Mouse (Mus musculus) kidney, postnatal 10 days (tissue): Measurements from ENCODE around the gene Nup85.

Source experiments
- DNase-seq: peaks from one replicate; pipeline ENCODE4 v3.0.0; 2021; ENCODE audit warnings: mixed read lengths

Nup85 gene

DNA sequence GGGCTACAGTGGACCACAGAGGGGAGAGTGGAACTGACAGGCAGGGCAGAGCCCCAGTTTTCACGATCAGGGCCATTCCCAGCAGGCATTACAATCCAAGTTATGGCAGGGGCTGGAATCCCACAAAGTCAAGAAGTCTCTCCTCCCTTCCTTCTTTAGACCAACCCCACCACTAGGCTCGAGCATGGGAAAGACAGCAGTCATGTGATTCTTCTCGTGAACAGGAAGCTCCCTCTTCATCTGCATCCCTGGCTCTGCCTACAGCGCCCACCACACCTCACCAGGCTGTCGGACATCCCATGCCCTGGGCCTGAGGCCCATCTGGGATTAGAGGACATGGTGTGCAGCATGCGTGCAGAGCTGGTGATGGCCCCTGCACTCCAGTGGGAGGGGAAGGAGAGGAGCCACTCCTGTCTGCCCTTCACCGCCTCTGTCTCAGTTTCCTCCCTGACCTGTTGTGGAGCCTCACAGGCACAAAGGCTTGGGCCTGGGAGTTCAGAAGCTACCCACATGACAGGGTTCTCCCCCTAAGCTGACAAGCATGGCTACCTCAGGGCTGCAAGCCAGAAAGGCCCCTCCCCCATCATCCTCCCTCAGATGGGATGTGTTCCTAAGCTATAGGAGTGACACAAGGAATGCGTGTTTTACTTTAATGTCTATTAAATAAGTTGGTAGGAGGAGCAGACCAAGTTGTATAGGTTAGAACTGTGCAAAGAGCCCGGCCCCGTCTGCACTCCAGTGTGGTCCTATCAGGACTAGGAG lies 50.3 kb downstream of the Nup85 start:
- DNase-seq: peak; percentile 56

GRCm38 (mm10) chr11:115615108-115615825 lies 51.0 kb downstream of the Nup85 start:
- DNase-seq: no peak

- no peak for DNase-seq
Observed at GRCm38 (mm10) chr11:115615875-115616274, 51.6 kb downstream of the Nup85 start.

GRCm38 (mm10) chr11:115616371-115616770 lies 52.1 kb downstream of the Nup85 start:
- no peak for DNase-seq

- peak; percentile 42 for DNase-seq
Observed at GRCm38 (mm10) chr11:115616893-115617292, 52.7 kb downstream of the Nup85 start.

DNA sequence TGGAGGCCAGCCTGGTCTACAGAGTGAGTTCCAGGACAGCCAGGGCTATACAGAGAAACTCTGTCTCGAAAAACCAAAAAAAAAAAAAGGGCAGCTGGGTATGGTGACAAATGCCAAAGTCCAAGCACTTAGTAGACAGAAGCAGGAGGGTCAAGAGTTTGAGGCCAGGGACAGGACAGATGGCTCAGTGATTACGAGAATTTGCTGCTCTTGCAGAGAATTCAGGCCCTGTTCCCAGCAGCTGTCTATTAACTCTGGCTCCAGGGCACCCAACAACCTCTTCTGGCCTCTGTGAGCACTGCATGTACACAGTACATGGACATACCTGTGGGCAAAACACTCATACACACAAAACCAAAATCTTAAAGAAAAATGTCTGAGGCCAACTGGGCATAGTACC lies 53.8 kb downstream of the Nup85 start:
- no peak for DNase-seq

DNA sequence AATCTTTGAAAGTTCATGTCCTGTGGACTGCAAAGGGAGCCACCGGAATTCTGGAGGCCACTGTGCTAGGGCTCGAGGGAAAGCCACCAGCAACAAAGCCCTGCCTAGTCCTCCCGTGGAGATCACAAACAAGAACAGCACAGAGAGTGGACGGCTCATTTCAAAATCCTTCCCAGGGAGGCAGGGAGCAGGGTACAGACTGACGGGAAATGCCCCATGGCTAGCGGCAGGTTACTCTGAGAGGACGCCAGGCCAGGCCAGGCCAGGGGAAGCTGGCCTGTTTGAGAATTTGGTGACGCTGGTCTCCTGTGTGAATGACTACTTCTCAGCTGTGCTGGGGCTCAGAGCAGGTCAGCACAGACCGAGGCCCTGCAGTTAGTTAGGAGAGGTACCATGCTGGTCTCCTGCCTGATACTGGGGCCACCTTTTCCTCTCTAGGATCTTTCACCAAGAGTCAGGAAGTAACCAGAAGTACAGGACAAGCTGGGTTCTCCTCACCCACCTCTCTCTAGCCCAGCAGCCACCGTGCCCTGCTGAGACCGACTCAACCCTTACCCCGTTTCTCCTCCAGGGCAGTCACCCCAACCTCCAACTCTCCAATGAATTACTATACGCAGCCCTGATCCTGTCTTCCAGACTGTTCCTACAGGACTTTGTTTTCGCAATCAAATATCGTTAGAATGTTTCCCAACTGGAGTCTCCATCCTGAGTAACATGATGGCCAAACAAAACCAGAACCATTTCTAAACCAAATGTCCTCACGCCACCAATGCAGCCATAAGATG lies 54.7 kb downstream of the Nup85 start:
- DNase-seq: no peak

DNA sequence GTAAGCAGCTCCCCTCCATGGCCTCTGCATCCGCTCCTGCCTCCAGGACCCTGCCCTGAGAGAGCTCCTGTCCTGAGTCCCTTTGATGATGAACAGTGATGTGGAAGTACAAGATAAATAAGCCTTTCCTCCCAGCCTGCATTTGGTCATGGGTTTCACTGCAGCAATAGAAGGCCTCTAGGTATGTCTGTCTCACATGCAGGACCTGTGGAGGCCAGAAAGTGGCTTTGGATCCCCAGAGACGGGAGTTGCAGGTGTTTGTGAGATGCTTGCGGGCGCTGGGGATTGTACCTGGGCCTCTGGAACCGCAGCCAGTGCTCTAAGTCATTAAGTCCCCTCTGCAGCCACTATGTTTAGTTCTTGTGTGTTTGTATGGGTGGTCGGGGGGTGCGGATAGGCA lies 55.7 kb downstream of the Nup85 start:
- DNase-seq: no peak

- no peak for DNase-seq
Observed at GRCm38 (mm10) chr11:115623487-115624070, 59.3 kb downstream of the Nup85 start.

DNA sequence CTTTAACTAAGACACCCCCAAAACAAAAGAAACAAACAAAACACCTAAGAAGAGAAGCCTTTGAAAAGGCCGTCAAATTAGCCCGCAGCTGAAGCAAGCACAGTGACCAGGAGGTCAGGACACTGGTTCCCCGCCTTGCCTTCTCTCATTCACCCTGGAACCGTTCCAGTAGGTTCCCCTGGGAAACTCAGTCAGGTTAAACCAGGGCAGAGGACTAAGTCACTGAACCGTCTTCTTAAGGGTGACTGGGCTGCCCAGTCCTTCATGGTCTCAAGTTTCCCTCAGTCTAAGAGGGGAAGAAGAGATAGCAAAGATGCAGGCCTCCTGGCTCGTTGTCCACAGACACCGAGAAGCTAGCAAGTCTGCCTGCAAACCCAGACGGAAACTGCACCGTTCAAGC lies 61.6 kb downstream of the Nup85 start:
- DNase-seq: peak; percentile 83

- no peak for DNase-seq
Observed at GRCm38 (mm10) chr11:115626824-115627616, 62.8 kb downstream of the Nup85 start.

DNA sequence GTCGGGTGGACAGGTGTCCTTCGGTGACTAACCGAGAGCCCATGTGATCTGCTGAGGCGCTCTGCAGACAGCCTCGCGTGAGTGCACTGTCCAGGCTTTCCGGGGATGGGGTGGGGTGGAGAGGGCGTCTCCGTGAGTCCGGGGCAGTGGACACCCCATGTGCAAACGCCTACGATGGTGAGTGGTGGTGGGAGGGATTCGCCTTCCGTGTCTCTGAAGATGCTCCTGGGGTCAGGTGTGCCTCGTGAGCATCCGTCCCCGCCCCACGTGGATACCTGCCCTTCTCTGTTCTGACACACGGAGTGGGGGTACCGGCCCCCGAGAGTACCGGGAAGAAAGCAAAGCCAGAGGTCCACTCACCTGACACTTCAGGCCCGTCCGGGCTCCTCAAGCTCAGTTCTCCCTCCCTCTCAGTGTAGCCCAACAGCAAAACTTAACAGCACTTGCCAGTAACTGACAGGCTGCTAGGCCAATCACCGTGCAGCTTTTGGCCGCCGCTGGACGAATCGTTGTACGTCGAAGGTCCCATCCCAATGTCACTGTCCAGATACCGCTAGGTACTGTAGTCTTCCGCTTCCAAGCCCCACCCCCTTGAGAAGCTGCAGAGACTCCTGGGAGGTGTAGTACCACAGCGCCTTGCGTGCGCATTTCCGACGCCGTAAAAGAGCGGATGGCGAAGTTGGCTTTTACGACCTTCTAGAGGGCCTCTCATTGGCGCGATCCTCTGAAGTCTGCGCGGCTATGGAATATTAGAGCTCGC lies 63.7 kb downstream of the Nup85 start, which contains the start of gene Slc25a19:
Gene Slc25a19, minus strand, starts transcription at position 591 of the 760 bp plus-strand sequence.
- peak; percentile 100 for DNase-seq

- DNase-seq: no peak
Observed at GRCm38 (mm10) chr11:115628465-115629101, 64.3 kb downstream of the Nup85 start.

DNA sequence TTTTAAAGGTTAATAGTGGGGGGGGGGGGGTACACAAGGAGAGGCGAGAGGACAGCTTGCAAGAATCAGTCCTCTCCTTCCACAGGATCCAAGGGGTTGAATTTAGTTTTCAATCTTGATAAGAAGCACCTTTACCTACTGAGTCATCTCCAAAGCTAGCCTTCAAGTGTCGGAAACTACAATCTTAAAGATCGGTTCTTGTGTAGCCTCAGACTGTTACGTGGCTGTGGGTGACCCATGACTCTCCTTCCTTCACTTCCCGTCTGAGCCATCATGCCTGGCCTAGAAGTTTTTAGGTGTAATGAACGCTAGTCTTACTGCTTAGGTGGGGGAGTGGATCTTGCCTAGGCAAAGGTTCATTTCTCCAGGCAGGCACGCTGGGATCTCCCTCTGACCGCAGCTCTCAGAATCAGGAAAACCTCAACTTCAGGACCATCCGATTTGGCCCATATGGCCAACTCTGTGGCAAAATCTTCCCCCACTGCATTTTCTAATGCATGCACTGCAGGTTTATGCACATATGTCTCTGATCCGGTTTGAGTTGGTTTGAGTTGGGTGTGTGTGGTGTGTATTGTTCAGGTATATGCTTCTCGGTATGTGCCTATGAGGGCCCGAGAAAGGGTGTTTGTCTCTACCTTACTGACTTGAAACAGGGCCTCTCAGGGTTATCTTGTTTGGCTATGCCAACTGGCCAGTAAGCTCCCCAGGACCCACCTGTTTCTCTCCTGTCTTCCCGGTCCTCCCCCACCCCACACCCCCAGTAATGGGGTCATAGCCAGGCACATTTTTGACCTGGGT lies 65.7 kb downstream of the Nup85 start:
- DNase-seq: no peak

DNA sequence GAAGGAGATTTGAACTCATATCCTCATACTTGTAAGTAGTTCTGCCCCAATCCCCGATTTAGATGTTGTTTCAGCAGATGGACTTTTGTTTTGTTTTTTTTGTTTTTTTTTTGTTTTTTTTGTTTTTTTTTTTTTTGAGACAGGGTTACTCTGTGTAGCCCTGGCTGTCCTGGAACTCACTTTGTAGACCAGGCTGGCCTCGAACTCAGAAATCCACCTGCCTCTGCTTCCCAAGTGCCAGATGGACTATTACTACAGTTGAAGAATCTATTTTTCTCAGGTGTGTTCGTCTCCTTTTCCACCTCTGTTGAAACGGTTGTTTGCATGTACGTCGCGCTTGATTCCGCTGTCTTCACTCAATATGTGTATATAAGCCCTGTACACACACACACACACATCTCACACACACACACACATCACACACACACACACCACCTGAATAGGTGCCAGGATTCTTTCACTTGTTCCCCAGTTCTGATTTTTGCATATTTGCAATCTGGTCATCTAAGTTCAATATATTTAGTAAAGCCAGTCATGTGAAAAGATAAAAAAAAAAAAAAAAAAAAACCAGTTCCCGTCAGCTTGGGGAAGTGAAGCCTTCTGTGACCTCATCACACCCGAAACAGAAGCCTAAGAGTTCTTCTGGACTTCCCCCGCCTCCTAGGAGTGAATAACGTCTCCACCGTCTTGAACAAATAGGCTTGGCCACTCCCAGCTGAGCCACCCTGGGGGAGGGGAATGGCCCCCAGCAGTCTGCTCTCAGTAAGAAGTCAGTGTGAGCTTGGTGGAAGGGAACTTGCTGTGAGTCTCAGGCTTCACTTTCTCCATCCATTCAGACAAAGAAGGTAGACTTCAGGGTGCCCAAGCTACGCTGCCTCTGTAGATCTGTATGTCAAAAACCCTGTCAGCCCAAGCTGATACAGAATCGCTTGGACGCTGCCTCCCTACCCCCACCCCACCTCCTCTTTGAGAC lies 66.6 kb downstream of the Nup85 start:
- peak; percentile 51 for DNase-seq

DNA sequence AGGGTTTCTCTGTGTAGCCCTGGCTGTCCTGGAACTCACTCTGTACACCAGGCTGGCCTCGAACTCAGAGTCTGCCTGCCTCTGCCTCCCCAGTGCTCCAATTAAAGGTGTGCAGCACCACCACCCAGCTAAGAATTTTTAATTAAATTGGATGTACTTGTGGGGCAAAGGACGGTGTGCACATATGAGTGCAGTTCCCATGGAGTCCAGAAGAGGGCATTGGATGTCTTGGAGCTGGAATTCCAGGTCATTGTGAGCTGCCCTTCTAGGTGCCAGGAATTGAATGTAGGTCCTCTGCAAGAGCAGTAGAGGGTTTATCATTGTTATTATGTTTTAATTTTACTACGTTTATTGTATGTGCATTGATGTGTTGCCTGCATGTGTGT lies 67.3 kb downstream of the Nup85 start:
- DNase-seq: peak; percentile 68

- DNase-seq: no peak
Observed at GRCm38 (mm10) chr11:115632247-115632646, 68.0 kb downstream of the Nup85 start.

DNA sequence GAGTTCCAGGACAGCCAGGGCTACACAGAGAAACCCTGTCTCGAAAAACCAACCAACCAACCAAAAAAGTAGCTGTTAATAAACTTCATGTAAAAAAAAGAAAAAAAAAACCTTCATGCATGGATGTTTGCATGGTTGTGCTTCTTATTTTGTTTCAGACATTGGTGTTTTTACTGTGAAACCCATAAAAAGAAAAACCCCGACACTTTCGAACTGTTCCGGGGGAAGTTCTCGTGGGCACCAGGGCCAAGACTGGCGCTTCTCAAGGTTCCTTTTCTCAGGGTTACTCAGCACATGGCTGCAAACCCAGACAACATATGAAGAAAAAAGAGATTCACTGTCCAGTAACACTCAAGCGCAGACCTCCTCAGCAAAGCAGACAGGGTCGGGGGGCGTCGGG lies 68.6 kb downstream of the Nup85 start:
- no peak for DNase-seq
